31 mouse cellular contexts compared by ENCODE assay signal in the genomic region with DNA sequence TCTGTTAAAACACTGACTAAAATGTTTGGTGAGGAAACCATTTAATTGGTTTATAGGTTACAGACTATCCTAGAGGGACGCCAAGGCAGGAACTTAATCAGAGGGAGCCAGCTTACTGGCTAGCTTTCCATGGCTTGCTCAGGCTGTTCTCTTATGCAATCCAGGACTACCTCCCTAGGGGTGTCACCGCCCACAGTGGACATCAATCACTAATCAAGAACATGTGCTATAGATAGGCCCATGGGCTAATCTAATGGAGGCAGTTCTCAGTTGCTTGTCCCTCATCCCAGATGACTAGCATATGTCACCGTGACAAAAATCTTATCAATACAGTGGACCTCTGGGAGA. TPM values are rescaled to one million over a fixed set of nuclear protein-coding genes. Genes with fewer than 3 reads are reported as not detected.
"Had no signal": no experiment of that assay in that cellular context is flagged by ENCODE, and none has a peak within 500 bp of the region (broad histone marks: within the 10 kb centered on the region; RNA-seq: fewer than 3 reads in every experiment).

No protein-coding gene starts in this region.

- ATAC-seq: hindbrain, embryonic 16.5 days; inflammation-experienced regulatory T-cells, adult 6 months; intestine, embryonic 16.5 days; liver, embryonic 12.5 days had no signal

- H3K4me1 ChIP-seq: heart, embryonic 13.5 days; heart, embryonic 15.5 days; hindbrain, embryonic 10.5 days; hindbrain, embryonic 12.5 days; kidney, embryonic 15.5 days; limb, embryonic 13.5 days; limb, embryonic 15.5 days; liver, embryonic 12.5 days had no signal

- H3K27me3 ChIP-seq: heart, embryonic 13.5 days; heart, embryonic 15.5 days; hindbrain, embryonic 12.5 days; kidney, embryonic 15.5 days; limb, embryonic 13.5 days; limb, embryonic 15.5 days; liver, embryonic 12.5 days had no signal

- H3K27ac ChIP-seq: heart, adult 2 months; heart, embryonic 13.5 days; heart, embryonic 15.5 days; hindbrain, embryonic 10.5 days; hindbrain, embryonic 12.5 days; hindbrain, embryonic 14.5 days; kidney, embryonic 15.5 days; kidney, postnatal 0 days; limb, embryonic 13.5 days; limb, embryonic 15.5 days; liver, embryonic 12.5 days; liver, embryonic 14.5 days had no signal

- H3K9ac ChIP-seq: heart, embryonic 13.5 days; heart, embryonic 15.5 days; hindbrain, embryonic 12.5 days; hindbrain, embryonic 14.5 days; kidney, embryonic 15.5 days; limb, embryonic 13.5 days; limb, embryonic 15.5 days; liver, embryonic 12.5 days; liver, embryonic 14.5 days had no signal

- H3K4me3 ChIP-seq: heart, adult 2 months; heart, embryonic 13.5 days; heart, embryonic 15.5 days; hindbrain, embryonic 10.5 days; hindbrain, embryonic 12.5 days; kidney, embryonic 15.5 days; limb, embryonic 13.5 days; limb, embryonic 15.5 days; liver, embryonic 12.5 days had no signal

- DNase-seq: gastrocnemius, postnatal 14 days; gastrocnemius, postnatal 36 days; heart, adult 2 months; heart, postnatal 14 days; heart, postnatal 4 days; kidney, adult 11 months; kidney, adult 2 months; kidney, adult 9 months; kidney, postnatal 14 days; kidney, postnatal 36 days; layer of hippocampus, adult 9-11 months; layer of hippocampus, postnatal 36 days; left cerebral cortex, postnatal 4 days had no signal

- H3K4me2 ChIP-seq: heart, embryonic 11.5 days; heart, embryonic 13.5 days; heart, embryonic 15.5 days; hindbrain, embryonic 12.5 days; hindbrain, embryonic 14.5 days; kidney, embryonic 15.5 days; limb, embryonic 13.5 days; limb, embryonic 15.5 days; liver, embryonic 12.5 days had no signal

- H3K9me3 ChIP-seq: heart, embryonic 13.5 days; heart, embryonic 15.5 days; hindbrain, embryonic 10.5 days; hindbrain, embryonic 12.5 days; kidney, embryonic 15.5 days; limb, embryonic 13.5 days; limb, embryonic 15.5 days; liver, embryonic 12.5 days had no signal

RNA-seq across cellular contexts. Expression of a gene that starts 47.7 kb away (rescaled TPM):
- total RNA-seq: gastrocnemius, adult 18-20 months; gastrocnemius, adult 8-10 months; gastrocnemius, postnatal 14 days; gastrocnemius, postnatal 36 days; granulocyte monocyte progenitor cell, adult 5-6 weeks had no signal
- polyA plus RNA-seq: inflammation-experienced regulatory T-cells, adult 6 months; liver, embryonic 12.5 days; liver, embryonic 14.5 days had no signal
